15 mouse cellular contexts compared by ENCODE assay signal in genomic region chr1:72914815-72915214, GRCm38 (mm10). TPM values are rescaled to one million over a fixed set of nuclear protein-coding genes. Genes with fewer than 3 reads are reported as not detected.
DNase-seq lines count a peak whose midpoint lies in the region; ATAC-seq and TF ChIP-seq lines count a peak whose summit lies in the region.
"Had no signal": no experiment of that assay in that cellular context is flagged by ENCODE, and none has a peak within 500 bp of the region (broad histone marks: within the 10 kb centered on the region; RNA-seq: fewer than 3 reads in every experiment).

No protein-coding gene starts in this region.

- H3K27ac ChIP-seq in midbrain, embryonic 14.5 days (replicated peaks; ENCODE audit: low read depth, low read length) = no peak overlapping the region
- H3K27ac ChIP-seq in midbrain, embryonic 16.5 days (ENCODE audit: low read length) = no peak overlapping the region
- H3K27ac ChIP-seq in heart, embryonic 12.5 days (ENCODE audit: poor library complexity, severe bottlenecking) = no peak overlapping the region
- H3K27ac ChIP-seq in liver, postnatal 0 days (ENCODE audit: low read depth) = no peak overlapping the region
- H3K27ac ChIP-seq: forebrain, embryonic 10.5 days; hindbrain, embryonic 15.5 days; liver, embryonic 14.5 days; neural tube, embryonic 12.5 days had no signal

- TF ChIP-seq CTCF in liver, postnatal 0 days (IDR thresholded peaks at IDR 0.05; ENCODE audit: low read depth) = no peak

- no peak overlapping the region for H3K4me2 ChIP-seq in midbrain, embryonic 14.5 days (ENCODE audit: low read length)
- H3K4me2 ChIP-seq in midbrain, embryonic 16.5 days (ENCODE audit: low read length) = no peak overlapping the region
- H3K4me2 ChIP-seq in heart, embryonic 12.5 days = no peak overlapping the region
- H3K4me2 ChIP-seq in liver, postnatal 0 days (ENCODE audit: low read depth, low read length) = no peak overlapping the region
- H3K4me2 ChIP-seq: hindbrain, embryonic 15.5 days; neural tube, embryonic 12.5 days had no signal

- DNase-seq in midbrain, embryonic 14.5 days = peak; percentile 14
- peak; percentile 44 for DNase-seq in kidney, adult 9 months
- DNase-seq in lung, postnatal 25 days (ENCODE audit: low spot score) = peak; percentile 45
- DNase-seq in adrenal gland, postnatal 4 days (ENCODE audit: low spot score in 2 of 2) = no peak
- no peak for DNase-seq in liver, postnatal 0 days
- DNase-seq in retina, postnatal 1 day = no peak
- DNase-seq: cerebellum, adult 11-12 months; thymus, postnatal 36 days had no signal

- H3K9ac ChIP-seq in midbrain, embryonic 14.5 days (replicated peaks; ENCODE audit: low read length) = no peak overlapping the region
- no peak overlapping the region for H3K9ac ChIP-seq in midbrain, embryonic 16.5 days (ENCODE audit: low read depth, low read length)
- no peak overlapping the region for H3K9ac ChIP-seq in heart, embryonic 12.5 days
- no peak overlapping the region for H3K9ac ChIP-seq in liver, postnatal 0 days (replicated peaks)
- H3K9ac ChIP-seq: hindbrain, embryonic 15.5 days; liver, embryonic 14.5 days; neural tube, embryonic 12.5 days had no signal

- no peak for TF ChIP-seq EP300 in liver, postnatal 0 days (IDR thresholded peaks at IDR 0.05; ENCODE audit: low read depth)

- H3K36me3 ChIP-seq in midbrain, embryonic 14.5 days (ENCODE audit: control insufficient read depth, insufficient read depth, low read length) = no peaks in the 10 kb centered on the region
- no peaks in the 10 kb centered on the region for H3K36me3 ChIP-seq in midbrain, embryonic 16.5 days (ENCODE audit: control insufficient read depth, insufficient read depth, low read length)
- H3K36me3 ChIP-seq in heart, embryonic 12.5 days = no peaks in the 10 kb centered on the region
- H3K36me3 ChIP-seq in liver, postnatal 0 days (replicated peaks; ENCODE audit: insufficient read depth, low read length) = no peaks in the 10 kb centered on the region
- H3K36me3 ChIP-seq: forebrain, embryonic 10.5 days; hindbrain, embryonic 15.5 days; neural tube, embryonic 12.5 days had no signal

- no peak for ATAC-seq in midbrain, embryonic 14.5 days (ENCODE audit: low FRiP score, low TSS enrichment)
- no peak for ATAC-seq in midbrain, embryonic 16.5 days
- ATAC-seq in heart, embryonic 12.5 days (ENCODE audit: insufficient number of reproducible peaks, low FRiP score) = 0 out of 2 replicates have a peak, but pooled peaks have one; percentile 33
- ATAC-seq in liver, postnatal 0 days = no peak

- 81% methylated on average over 6 of the region's 6 CpGs for WGBS in midbrain, embryonic 14.5 days
- 74% methylated on average over 6 of the region's 6 CpGs for WGBS in midbrain, embryonic 16.5 days
- WGBS in heart, embryonic 12.5 days = 51% methylated on average over 6 of the region's 6 CpGs
- 40% methylated on average over 6 of the region's 6 CpGs for WGBS in liver, postnatal 0 days (ENCODE audit: insufficient replicate concordance)

- H3K27me3 ChIP-seq in midbrain, embryonic 14.5 days (ENCODE audit: control insufficient read depth, insufficient read depth, low read length) = no peaks in the 10 kb centered on the region
- H3K27me3 ChIP-seq in midbrain, embryonic 16.5 days (ENCODE audit: control insufficient read depth, insufficient read depth, low read depth, low read length) = no peaks in the 10 kb centered on the region
- H3K27me3 ChIP-seq in heart, embryonic 12.5 days (replicated peaks) = no peaks in the 10 kb centered on the region; the same call in 1 of the 2 replicates
- H3K27me3 ChIP-seq in liver, postnatal 0 days (ENCODE audit: insufficient read depth, low read length) = no peaks in the 10 kb centered on the region
- H3K27me3 ChIP-seq: hindbrain, embryonic 15.5 days; neural tube, embryonic 12.5 days had no signal

- H3K4me3 ChIP-seq in midbrain, embryonic 14.5 days (replicated peaks; ENCODE audit: low read depth, low read length) = no peak overlapping the region
- H3K4me3 ChIP-seq in midbrain, embryonic 16.5 days (ENCODE audit: low read depth, low read length) = no peak overlapping the region
- H3K4me3 ChIP-seq in heart, embryonic 12.5 days = no peak overlapping the region
- H3K4me3 ChIP-seq in liver, postnatal 0 days (ENCODE audit: low read depth, low read length) = no peak overlapping the region
- H3K4me3 ChIP-seq: forebrain, embryonic 10.5 days; hindbrain, embryonic 15.5 days; neural tube, embryonic 12.5 days had no signal

- no peaks in the 10 kb centered on the region for H3K9me3 ChIP-seq in midbrain, embryonic 14.5 days (ENCODE audit: control insufficient read depth, low read length)
- no peaks in the 10 kb centered on the region for H3K9me3 ChIP-seq in midbrain, embryonic 16.5 days (replicated peaks; ENCODE audit: control insufficient read depth, low read length, poor library complexity, severe bottlenecking)
- H3K9me3 ChIP-seq in heart, embryonic 12.5 days (replicated peaks) = no peaks in the 10 kb centered on the region
- H3K9me3 ChIP-seq in liver, postnatal 0 days (ENCODE audit: low read length) = no peaks in the 10 kb centered on the region
- H3K9me3 ChIP-seq: forebrain, embryonic 10.5 days; hindbrain, embryonic 15.5 days; neural tube, embryonic 12.5 days had no signal

- H3K4me1 ChIP-seq in midbrain, embryonic 14.5 days (ENCODE audit: control insufficient read depth, insufficient read depth, low read length) = no peaks in the 10 kb centered on the region
- H3K4me1 ChIP-seq in midbrain, embryonic 16.5 days (ENCODE audit: control insufficient read depth, insufficient read depth, low read length) = no peaks in the 10 kb centered on the region
- H3K4me1 ChIP-seq in heart, embryonic 12.5 days (replicated peaks) = no peaks in the 10 kb centered on the region
- H3K4me1 ChIP-seq in liver, postnatal 0 days (ENCODE audit: insufficient read depth) = peaks cover 10% of the 10 kb centered on the region
- H3K4me1 ChIP-seq: hindbrain, embryonic 15.5 days; neural tube, embryonic 12.5 days had no signal

RNA-seq across cellular contexts. Expression of gene Igfbp5, which starts 40.1 kb away (rescaled TPM):
- 22.4 and 30.4 TPM in 2 replicates for polyA plus RNA-seq in midbrain, embryonic 14.5 days (2014; fragmentation: Nextera tagmentation; extraction: Ambion mirVana)
- polyA plus RNA-seq in midbrain, embryonic 16.5 days (2015; fragmentation: Nextera tagmentation; extraction: Ambion mirVana) = 42.6 and 42.8 TPM in 2 replicates
- polyA plus RNA-seq in heart, embryonic 12.5 days (2016; fragmentation: Nextera tagmentation; extraction: Ambion mirVana) = 179 and 184 TPM in 2 replicates
- total RNA-seq in adrenal gland, postnatal 4 days (2021) = 100 to 1,000 TPM; 111 to 142 TPM
- 2.4 and 2.5 TPM in 2 replicates for polyA plus RNA-seq in liver, postnatal 0 days (2015; fragmentation: Nextera tagmentation; extraction: Ambion mirVana)
- total RNA-seq: MEL had no signal

Comparison
In these comparisons a context has a peak if more than half of its experiments do, and no peak if none do; other contexts are left out.
1. DNase-seq: peak in midbrain, embryonic 14.5 days (single experiment), kidney, adult 9 months (single experiment) and lung, postnatal 25 days (single experiment); none in adrenal gland, postnatal 4 days (0 of 2), liver, postnatal 0 days (single experiment) and retina, postnatal 1 day (single experiment).